Mouse (Mus musculus): Measurements from ENCODE around the gene Aldh16a1. TPM values are rescaled to one million over a fixed set of nuclear protein-coding genes. Genes with fewer than 3 reads are reported as not detected.
"Not testable (repeated sequence)": the region's sequence is repeated elsewhere in the genome, so short reads cannot be mapped to it uniquely, and the experiment has no call there.

Aldh16a1 gene
- polyA plus RNA-seq, 1 experiment from 2014 or later: 19.5 TPM

- H3K27me3 ChIP-seq (replicated peaks): peaks cover 88% of the 10 kb centered on the region
- WGBS: 2% methylated on average over 31 of the region's 31 CpGs
- no peak for ATAC-seq (ENCODE audit: low FRiP score)
These were observed 22.0 kb upstream of the Aldh16a1 start for GRCm38 (mm10) chr7:45176356-45176755.

GRCm38 (mm10) chr7:45175929-45176328 is 21.5 kb upstream of the Aldh16a1 start:
- 1% methylated on average over 22 of the region's 23 CpGs for WGBS
- ATAC-seq (ENCODE audit: low FRiP score): no peak
- H3K9me3 ChIP-seq (replicated peaks): no peaks in the 10 kb centered on the region
- no peak overlapping the region for H3K9ac ChIP-seq (replicated peaks)
- H3K27ac ChIP-seq (replicated peaks): no peak overlapping the region
- H3K4me1 ChIP-seq: peaks cover 15% of the 10 kb centered on the region
- H3K4me2 ChIP-seq: peak overlapping the region; percentile 46
- peak overlapping the region; percentile 17 for H3K4me3 ChIP-seq (replicated peaks)
- peaks cover 88% of the 10 kb centered on the region for H3K27me3 ChIP-seq (replicated peaks)
- H3K36me3 ChIP-seq: no peaks in the 10 kb centered on the region

More at GRCm38 (mm10) chr7:45176356-45176755, 22.0 kb upstream of the Aldh16a1 start:
- Histone ChIP-seq H3K9ac (replicated peaks) (no peak overlapping the region), H3K4me3 (replicated peaks) (peak overlapping the region; percentile 17), H3K4me2 (peak overlapping the region; percentile 46), H3K27ac (replicated peaks) (no peak overlapping the region), H3K4me1 (peaks cover 19% of the 10 kb centered on the region), H3K9me3 (replicated peaks) (no peaks in the 10 kb centered on the region), H3K36me3 (no peaks in the 10 kb centered on the region)

- Histone ChIP-seq H3K9me3 (replicated peaks) (no peaks in the 10 kb centered on the region), H3K9ac (replicated peaks) (no peak overlapping the region), H3K4me1 (peaks cover 14% of the 10 kb centered on the region), H3K27me3 (replicated peaks) (peaks cover 87% of the 10 kb centered on the region), H3K36me3 (no peaks in the 10 kb centered on the region), H3K4me3 (replicated peaks) (no peak overlapping the region), H3K27ac (replicated peaks) (no peak overlapping the region), H3K4me2 (no peak overlapping the region)
- no peak for ATAC-seq (ENCODE audit: low FRiP score)
- WGBS: 4% methylated on average over 13 of the region's 13 CpGs
These were observed 21.0 kb upstream of the Aldh16a1 start for GRCm38 (mm10) chr7:45175398-45175797.

GRCm38 (mm10) chr7:45174567-45175280 is 20.3 kb upstream of the Aldh16a1 start:
- peaks cover 87% of the 10 kb centered on the region for H3K27me3 ChIP-seq (replicated peaks)
- H3K4me2 ChIP-seq: peak overlapping the region; percentile 39

DNA sequence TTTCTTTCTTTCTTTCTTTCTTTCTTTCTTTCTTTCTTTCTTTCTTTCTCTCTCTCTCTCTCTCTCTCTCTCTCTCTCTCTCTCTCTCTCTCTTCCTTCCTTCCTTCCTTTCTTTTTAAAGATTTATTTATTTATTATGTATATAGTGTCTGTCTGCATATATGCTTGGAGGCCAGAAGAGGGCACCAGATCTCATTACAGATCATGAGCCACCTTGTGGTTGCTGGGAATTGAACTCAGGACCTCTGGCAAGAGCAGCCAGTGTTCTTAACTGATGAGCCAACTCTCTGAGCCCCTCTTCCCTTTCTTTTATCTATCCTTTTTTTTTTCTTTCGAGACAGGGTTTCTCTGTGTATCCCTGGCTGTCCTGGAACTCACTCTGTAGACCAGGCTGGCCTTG is 19.4 kb upstream of the Aldh16a1 start:
- not testable (repeated sequence) for ATAC-seq (ENCODE audit: low FRiP score); H3K4me3 ChIP-seq (replicated peaks); H3K4me2 ChIP-seq; H3K9me3 ChIP-seq (replicated peaks); H3K27ac ChIP-seq (replicated peaks); H3K9ac ChIP-seq (replicated peaks); H3K36me3 ChIP-seq
- peaks cover 87% of the 10 kb centered on the region for H3K27me3 ChIP-seq (replicated peaks)
- 70% methylated on average over 1 of the region's 1 CpGs for WGBS
- peaks cover 16% of the 10 kb centered on the region for H3K4me1 ChIP-seq

More at GRCm38 (mm10) chr7:45174567-45175280, 20.3 kb upstream of the Aldh16a1 start:
- 3% methylated on average over 29 of the region's 29 CpGs for WGBS
- no peak for ATAC-seq (ENCODE audit: low FRiP score)
- Histone ChIP-seq H3K27ac (replicated peaks) (no peak overlapping the region), H3K9ac (replicated peaks) (no peak overlapping the region), H3K4me3 (replicated peaks) (peak overlapping the region; percentile 14; the same call in 1 of the 2 replicates), H3K9me3 (replicated peaks) (no peaks in the 10 kb centered on the region), H3K4me1 (peaks cover 14% of the 10 kb centered on the region), H3K36me3 (no peaks in the 10 kb centered on the region)

GRCm38 (mm10) chr7:45172974-45173373 is 18.6 kb upstream of the Aldh16a1 start:
- Histone ChIP-seq H3K4me1 (peaks cover 24% of the 10 kb centered on the region), H3K9ac (replicated peaks) (no peak overlapping the region), H3K27ac (replicated peaks) (no peak overlapping the region), H3K36me3 (no peaks in the 10 kb centered on the region), H3K27me3 (replicated peaks) (peaks cover 87% of the 10 kb centered on the region), H3K4me3 (replicated peaks) (no peak overlapping the region), H3K4me2 (no peak overlapping the region), H3K9me3 (replicated peaks) (no peaks in the 10 kb centered on the region)
- 60% methylated on average over 7 of the region's 7 CpGs for WGBS
- no peak for ATAC-seq (ENCODE audit: low FRiP score)

DNA sequence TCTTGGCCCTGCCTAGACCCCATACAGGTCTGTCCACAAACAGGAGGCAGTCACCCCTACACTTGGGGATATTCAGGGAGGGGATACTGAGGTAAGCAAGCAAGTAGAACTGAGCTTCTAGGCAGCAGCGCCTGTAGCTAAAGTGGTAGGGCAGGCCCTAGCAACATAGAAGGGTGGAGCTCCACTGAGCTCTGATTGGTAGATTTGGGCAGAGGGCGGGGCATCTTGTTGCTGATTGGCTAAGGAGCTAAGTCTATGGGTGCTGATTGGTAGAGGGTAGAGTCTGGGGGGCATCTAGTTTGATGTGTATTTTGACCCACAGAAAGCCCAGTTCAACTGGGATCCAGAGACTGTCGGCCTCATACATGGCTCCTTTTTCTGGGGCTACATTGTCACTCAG is 15.1 kb upstream of the Aldh16a1 start:
- Histone ChIP-seq H3K9me3 (replicated peaks) (no peaks in the 10 kb centered on the region), H3K4me3 (replicated peaks) (no peak overlapping the region), H3K4me1 (peaks cover 15% of the 10 kb centered on the region), H3K36me3 (no peaks in the 10 kb centered on the region), H3K27me3 (replicated peaks) (peaks cover 87% of the 10 kb centered on the region), H3K9ac (replicated peaks) (no peak overlapping the region), H3K27ac (replicated peaks) (no peak overlapping the region), H3K4me2 (no peak overlapping the region)
- WGBS: 92% methylated on average over 3 of the region's 3 CpGs
- no peak for ATAC-seq (ENCODE audit: low FRiP score)

- Histone ChIP-seq H3K9ac (replicated peaks) (no peak overlapping the region), H3K27me3 (replicated peaks) (peaks cover 88% of the 10 kb centered on the region), H3K4me1 (peaks cover 20% of the 10 kb centered on the region), H3K9me3 (replicated peaks) (no peaks in the 10 kb centered on the region), H3K4me2 (peak overlapping the region; percentile 40), H3K4me3 (replicated peaks) (peak overlapping the region; percentile 17; the same call in 1 of the 2 replicates), H3K27ac (replicated peaks) (no peak overlapping the region), H3K36me3 (no peaks in the 10 kb centered on the region)
- no peak for ATAC-seq (ENCODE audit: low FRiP score)
- WGBS: 7% methylated on average over 24 of the region's 24 CpGs
These were observed 14.3 kb upstream of the Aldh16a1 start for GRCm38 (mm10) chr7:45168656-45169055.

DNA sequence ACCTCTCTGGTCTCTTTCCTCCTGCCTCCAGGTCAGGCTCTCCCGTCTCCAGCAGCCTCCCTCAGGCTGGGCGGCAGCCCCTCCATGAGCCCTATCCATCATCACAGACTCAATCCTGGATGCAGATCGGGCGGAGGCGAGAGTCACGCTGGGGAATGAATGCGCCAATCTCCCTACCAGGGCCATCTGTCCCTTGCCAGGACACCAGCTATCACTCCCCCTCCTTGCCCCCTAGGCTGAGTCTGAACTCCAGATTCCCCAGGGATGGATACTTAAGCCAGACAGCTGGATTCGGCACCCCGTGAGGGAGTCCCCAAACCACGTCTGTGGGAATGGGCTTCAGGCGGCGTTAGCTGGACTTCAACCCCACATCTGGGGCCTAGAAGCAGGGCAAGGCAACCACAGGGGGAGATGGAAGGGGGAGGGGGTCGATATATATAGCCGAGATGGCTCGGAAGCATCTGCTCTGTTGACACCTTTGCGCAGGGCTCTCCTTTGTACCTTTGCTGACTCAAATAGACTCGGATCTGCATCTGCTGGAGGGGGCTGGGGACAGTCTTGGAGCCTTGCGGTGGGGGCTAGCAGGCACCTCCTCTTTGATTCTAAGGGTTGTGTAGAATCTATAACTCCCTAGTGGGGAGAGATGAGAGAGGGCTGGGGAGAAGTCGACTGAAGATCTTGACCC is 13.5 kb upstream of the Aldh16a1 start:
- no peaks in the 10 kb centered on the region for H3K9me3 ChIP-seq (replicated peaks)
- no peak for ATAC-seq (ENCODE audit: low FRiP score)
- 4% methylated on average over 19 of the region's 19 CpGs for WGBS
- no peak overlapping the region for H3K4me2 ChIP-seq
- no peaks in the 10 kb centered on the region for H3K36me3 ChIP-seq
- no peak overlapping the region for H3K27ac ChIP-seq (replicated peaks)
- peaks cover 22% of the 10 kb centered on the region for H3K4me1 ChIP-seq
- H3K9ac ChIP-seq (replicated peaks): no peak overlapping the region
- H3K4me3 ChIP-seq (replicated peaks): no peak overlapping the region
- peaks cover 94% of the 10 kb centered on the region for H3K27me3 ChIP-seq (replicated peaks)

- Histone ChIP-seq H3K27ac (replicated peaks) (no peak overlapping the region), H3K4me2 (no peak overlapping the region), H3K27me3 (replicated peaks) (peaks cover 95% of the 10 kb centered on the region), H3K9ac (replicated peaks) (no peak overlapping the region), H3K36me3 (no peaks in the 10 kb centered on the region), H3K4me3 (replicated peaks) (no peak overlapping the region), H3K9me3 (replicated peaks) (no peaks in the 10 kb centered on the region), H3K4me1 (peaks cover 30% of the 10 kb centered on the region)
- WGBS: 30% methylated on average over 10 of the region's 10 CpGs
- ATAC-seq (ENCODE audit: low FRiP score): no peak
These were observed 12.6 kb upstream of the Aldh16a1 start for GRCm38 (mm10) chr7:45166950-45167401.

GRCm38 (mm10) chr7:45165701-45166100 is 11.3 kb upstream of the Aldh16a1 start:
- Histone ChIP-seq H3K4me1 (peaks cover 33% of the 10 kb centered on the region), H3K27ac (replicated peaks) (no peak overlapping the region), H3K4me3 (replicated peaks) (no peak overlapping the region), H3K27me3 (replicated peaks) (peaks cover 83% of the 10 kb centered on the region), H3K36me3 (0 out of 2 replicates have a peak, but pooled peaks cover 3% of the 10 kb centered on the region), H3K4me2 (no peak overlapping the region), H3K9ac (replicated peaks) (no peak overlapping the region), H3K9me3 (replicated peaks) (no peaks in the 10 kb centered on the region)
- WGBS: 53% methylated on average over 11 of the region's 11 CpGs
- ATAC-seq (ENCODE audit: low FRiP score): no peak

DNA sequence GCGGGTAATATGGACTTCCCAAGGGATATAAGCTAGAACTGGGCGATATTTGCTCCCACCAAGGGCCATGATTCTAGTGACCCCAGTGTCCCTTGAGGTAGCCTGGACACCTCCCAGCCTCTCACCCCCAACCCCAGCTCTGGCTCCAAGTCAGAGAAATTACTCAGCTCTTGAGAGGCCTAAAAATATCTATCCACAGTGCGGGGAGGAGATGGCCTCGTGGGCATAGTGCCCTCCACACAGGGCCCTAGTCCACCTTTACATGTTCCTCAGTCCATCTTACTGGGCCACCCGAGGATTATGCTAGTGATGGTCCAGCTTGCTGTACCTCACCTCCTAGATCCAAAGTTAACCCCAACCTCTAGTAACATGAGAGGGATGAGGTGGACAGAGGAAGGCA is 10.4 kb upstream of the Aldh16a1 start:
- WGBS: 66% methylated on average over 5 of the region's 5 CpGs
- peaks cover 75% of the 10 kb centered on the region for H3K27me3 ChIP-seq (replicated peaks)
- ATAC-seq (ENCODE audit: low FRiP score): no peak
- H3K36me3 ChIP-seq: peaks cover 10% of the 10 kb centered on the region; the same call in 1 of the 2 replicates
- H3K9me3 ChIP-seq (replicated peaks): no peaks in the 10 kb centered on the region
- H3K4me1 ChIP-seq: peaks cover 33% of the 10 kb centered on the region
- no peak overlapping the region for H3K27ac ChIP-seq (replicated peaks)
- no peak overlapping the region for H3K4me2 ChIP-seq
- no peak overlapping the region for H3K4me3 ChIP-seq (replicated peaks)
- no peak overlapping the region for H3K9ac ChIP-seq (replicated peaks)
